Mouse (Mus musculus) thymus, adult 2 months (tissue): ENCODE measurements at regions not wholly inside any gene's neighbourhood (a gene's known extent, or its start where the extent isn't known, plus 50 kb on each side); places are given as distances from the start of the nearest gene placed in this dataset.

Experiments used
- DNase-seq: peaks from one replicate; pipeline ENCODE4 v3.0.0; 2021
- H3K27ac ChIP-seq: fragments of 200-500 bp; 2 replicates; pipeline ENCODE4 v1.5.1; 2012; ENCODE audit warnings: low read length, control low read depth; ENCODE audit not compliant: control insufficient read depth, insufficient read depth
- H3K27me3 ChIP-seq: fragments of 200-500 bp; 2 replicates; pipeline ENCODE4 v1.6.1; 2012; ENCODE audit warnings: mild to moderate bottlenecking, low read length, moderate library complexity, mixed read lengths; ENCODE audit not compliant: control insufficient read depth, insufficient read depth
- H3K36me3 ChIP-seq: fragments of 200-500 bp; 2 replicates; pipeline ENCODE4 v1.6.1; 2012; ENCODE audit warnings: mild to moderate bottlenecking, low read length, moderate library complexity; ENCODE audit not compliant: control insufficient read depth, insufficient read depth
- H3K4me1 ChIP-seq: fragments of 200-500 bp; replicated peaks from 2 replicates; pipeline ENCODE4 v1.6.1; 2012; ENCODE audit warnings: low read length; ENCODE audit not compliant: control insufficient read depth, insufficient read depth
- H3K4me3 ChIP-seq: fragments of 200-500 bp; 2 replicates; pipeline ENCODE4 v1.5.1; 2012; ENCODE audit warnings: mild to moderate bottlenecking, low read length, control low read depth, moderate library complexity; ENCODE audit not compliant: control insufficient read depth, insufficient read depth
- CTCF ChIP-seq: fragments of 200-500 bp; IDR thresholded peaks from 2 replicates; pipeline ENCODE4 v1.5.1; 2012; ENCODE audit warnings: mild to moderate bottlenecking, control low read depth, low read length, moderate library complexity, borderline replicate concordance; ENCODE audit not compliant: control insufficient read depth, poor library complexity, insufficient read depth; ENCODE audit errors: extremely low read depth
- POLR2A ChIP-seq: fragments of 200-500 bp; IDR thresholded peaks from 2 replicates; pipeline ENCODE4 v1.6.1; 2012; ENCODE audit warnings: mild to moderate bottlenecking, low read length, control low read depth, moderate library complexity; ENCODE audit not compliant: control insufficient read depth, poor library complexity, insufficient read depth; ENCODE audit errors: extremely low read depth
- WGBS: fragments of 180-500 bp; shearing (Covaris S2); methylation state at CpG from one replicate; pipeline ENCODE4 v1.1.7; 2018; 5-methylcytosine and 5-hydroxymethylcytosine counted together

- Histone ChIP-seq H3K27me3 (no peaks in the 10 kb centered on the region), H3K4me1 (no peaks in the 10 kb centered on the region), H3K27ac (no peak overlapping the region), H3K4me3 (no peak overlapping the region), H3K36me3 (no peaks in the 10 kb centered on the region)
- WGBS: 81% methylated on average over 2 of the region's 2 CpGs
- DNase-seq: no peak
- TF ChIP-seq POLR2A: no peak
- no peak for TF ChIP-seq CTCF
Measured at GRCm38 (mm10) chr3:58231746-58232145, 182.8 kb upstream of the Tsc22d2 start.

- no peak for DNase-seq
- H3K27me3 ChIP-seq: no peaks in the 10 kb centered on the region
- H3K4me1 ChIP-seq: no peaks in the 10 kb centered on the region
- H3K4me3 ChIP-seq: no peak overlapping the region
- 90% methylated on average over 2 of the region's 2 CpGs for WGBS
- H3K36me3 ChIP-seq: no peaks in the 10 kb centered on the region
- H3K27ac ChIP-seq: no peak overlapping the region
- TF ChIP-seq POLR2A (no peak), CTCF (no peak)
Measured at GRCm38 (mm10) chr3:58233296-58233695, 181.2 kb upstream of the Tsc22d2 start.

GRCm38 (mm10) chr3:58234846-58235630 is 179.5 kb upstream of the Tsc22d2 start:
- Histone ChIP-seq H3K36me3 (no peaks in the 10 kb centered on the region), H3K4me3 (no peak overlapping the region), H3K27me3 (no peaks in the 10 kb centered on the region), H3K4me1 (no peaks in the 10 kb centered on the region), H3K27ac (no peak overlapping the region)
- no peak for DNase-seq
- no peak for TF ChIP-seq CTCF
- no peak for TF ChIP-seq POLR2A
- 92% methylated on average over 6 of the region's 6 CpGs for WGBS

GRCm38 (mm10) chr3:58238111-58238510 is 176.4 kb upstream of the Tsc22d2 start:
- Histone ChIP-seq H3K36me3 (no peaks in the 10 kb centered on the region), H3K27ac (no peak overlapping the region), H3K4me3 (no peak overlapping the region), H3K4me1 (no peaks in the 10 kb centered on the region), H3K27me3 (no peaks in the 10 kb centered on the region)
- no peak for DNase-seq
- TF ChIP-seq POLR2A (no peak), CTCF (no peak)

- no peak for DNase-seq
- Histone ChIP-seq H3K27me3 (no peaks in the 10 kb centered on the region), H3K4me1 (no peaks in the 10 kb centered on the region), H3K27ac (no peak overlapping the region), H3K36me3 (no peaks in the 10 kb centered on the region), H3K4me3 (no peak overlapping the region)
- WGBS: 92% methylated on average over 4 of the region's 4 CpGs
- TF ChIP-seq POLR2A (no peak), CTCF (no peak)
Measured at GRCm38 (mm10) chr3:58240775-58241174, 173.7 kb upstream of the Tsc22d2 start.

- no peaks in the 10 kb centered on the region for H3K4me1 ChIP-seq
- no peak overlapping the region for H3K27ac ChIP-seq
- H3K36me3 ChIP-seq: no peaks in the 10 kb centered on the region
- H3K27me3 ChIP-seq: no peaks in the 10 kb centered on the region
- no peak overlapping the region for H3K4me3 ChIP-seq
- DNase-seq: no peak
- TF ChIP-seq CTCF (no peak), POLR2A (no peak)
- 77% methylated on average over 5 of the region's 5 CpGs for WGBS
Measured at GRCm38 (mm10) chr3:58245361-58245760, 169.2 kb upstream of the Tsc22d2 start.
